Mouse (Mus musculus): ENCODE results near the gene Heatr9.
A peak's percentile ranks its signal among the peaks of the same experiment; 100 is the strongest.

Gene Heatr9

GRCm38 (mm10) chr11:83530360-83530759 lies 8.4 kb upstream of the Heatr9 start, which contains the start of gene Ccl5:
Gene Ccl5 (minus strand): TSS chr11:83530518.
- no peak for DNase-seq (ENCODE audit: low read depth)

GRCm38 (mm10) chr11:83529024-83529423 lies 7.0 kb upstream of the Heatr9 start:
- DNase-seq (ENCODE audit: low read depth), result no peak

GRCm38 (mm10) chr11:83518371-83518770 lies 3.6 kb downstream of the Heatr9 start:
- DNase-seq (ENCODE audit: low read depth), result no peak

- no peak for DNase-seq (ENCODE audit: low read depth)
Measured at GRCm38 (mm10) chr11:83517153-83517552, 4.8 kb downstream of the Heatr9 start.

GRCm38 (mm10) chr11:83509521-83509920 lies 12.5 kb downstream of the Heatr9 start:
- DNase-seq (ENCODE audit: low read depth), result no peak

- DNase-seq (ENCODE audit: low read depth), result no peak
Measured at GRCm38 (mm10) chr11:83504308-83504707, 17.7 kb downstream of the Heatr9 start.

- no peak for DNase-seq (ENCODE audit: low read depth)
Measured at GRCm38 (mm10) chr11:83495571-83495970, 26.4 kb downstream of the Heatr9 start.

- DNase-seq (ENCODE audit: low read depth), result no peak
Measured at GRCm38 (mm10) chr11:83491488-83491887, 30.5 kb downstream of the Heatr9 start.

GRCm38 (mm10) chr11:83473235-83474016 lies 48.5 kb downstream of the Heatr9 start:
- no peak for DNase-seq (ENCODE audit: low read depth)

GRCm38 (mm10) chr11:83472324-83473234 lies 49.4 kb downstream of the Heatr9 start, which contains the start of gene Taf15:
Gene Taf15 (plus strand): TSS chr11:83473086.
- peak; percentile 96 for DNase-seq (ENCODE audit: low read depth)

- DNase-seq (ENCODE audit: low read depth), result no peak
Measured at GRCm38 (mm10) chr11:83471766-83472165, 50.2 kb downstream of the Heatr9 start.

GRCm38 (mm10) chr11:83468765-83469164 lies 53.2 kb downstream of the Heatr9 start:
- DNase-seq (ENCODE audit: low read depth), result no peak

- peak; percentile 41 for DNase-seq (ENCODE audit: low read depth)
Measured at GRCm38 (mm10) chr11:83467120-83467652, 54.8 kb downstream of the Heatr9 start.

GRCm38 (mm10) chr11:83465976-83466375 lies 56.0 kb downstream of the Heatr9 start:
- peak; percentile 58 for DNase-seq (ENCODE audit: low read depth)

- no peak for DNase-seq (ENCODE audit: low read depth)
Measured at GRCm38 (mm10) chr11:83462711-83463244, 59.2 kb downstream of the Heatr9 start, which contains the start of gene Mmp28. Gene Mmp28 (minus strand): TSS chr11:83463071.

Measured in fibroblast of lung, adult 2 months (primary cell).